Mouse (Mus musculus) common myeloid progenitor, adult 5-6 weeks (primary cell): ENCODE measurements around the gene Pak6. TPM values are rescaled to one million over a fixed set of nuclear protein-coding genes. Genes with fewer than 3 reads are reported as not detected.

Experiments used
- ATAC-seq: replicated peaks from 2 replicates; pipeline ENCODE4 v1.8.0; 2016; ENCODE audit warnings: low read depth, mild to moderate bottlenecking, moderate TSS enrichment, inconsistent platforms; ENCODE audit not compliant: poor library complexity, severe bottlenecking
- total RNA-seq: library from RNA; stranded (forward); fragments of 200-1000, 187-1606 nt; gene quantifications from 2 replicates; pipeline ENCODE4 v1.2.3, GENCODE M21; 2017

Gene Pak6
- total RNA-seq, 1 experiment from 2014 or later: 1.1 TPM

- peak; percentile 41 for ATAC-seq
Measured at GRCm38 (mm10) chr2:118723693-118724486, 60.8 kb downstream of the Pak6 start.

GRCm38 (mm10) chr2:118725511-118725910 is 62.4 kb downstream of the Pak6 start:
- ATAC-seq: no peak

GRCm38 (mm10) chr2:118726873-118727272 is 63.8 kb downstream of the Pak6 start:
- ATAC-seq: no peak

- no peak for ATAC-seq
Measured at GRCm38 (mm10) chr2:118727911-118728310, 64.8 kb downstream of the Pak6 start.

- ATAC-seq: peak; percentile 40
Measured at GRCm38 (mm10) chr2:118728337-118728736, 65.2 kb downstream of the Pak6 start, which contains the start of gene Plcb2. Gene Plcb2 (minus strand): TSS chr2:118728438.

- ATAC-seq: peak; percentile 48
Measured at GRCm38 (mm10) chr2:118729194-118729593, 66.1 kb downstream of the Pak6 start.

GRCm38 (mm10) chr2:118729816-118730621 is 66.9 kb downstream of the Pak6 start:
- ATAC-seq: no peak

- ATAC-seq: peak; percentile 63
Measured at GRCm38 (mm10) chr2:118730622-118730915, 67.5 kb downstream of the Pak6 start.

GRCm38 (mm10) chr2:118731981-118732380 is 68.9 kb downstream of the Pak6 start:
- ATAC-seq: no peak

GRCm38 (mm10) chr2:118733341-118733740 is 70.2 kb downstream of the Pak6 start:
- ATAC-seq: no peak

- no peak for ATAC-seq
Measured at GRCm38 (mm10) chr2:118740341-118740740, 77.2 kb downstream of the Pak6 start.

GRCm38 (mm10) chr2:118741183-118741582 is 78.1 kb downstream of the Pak6 start:
- no peak for ATAC-seq

GRCm38 (mm10) chr2:118743261-118743943 is 80.3 kb downstream of the Pak6 start:
- ATAC-seq: peak; percentile 40; the same call in 1 of the 2 replicates

GRCm38 (mm10) chr2:118744621-118745020 is 81.5 kb downstream of the Pak6 start:
- no peak; the same call in 1 of the 2 replicates for ATAC-seq

GRCm38 (mm10) chr2:118745232-118745884 is 82.3 kb downstream of the Pak6 start, which contains the start of gene Inafm2:
Gene Inafm2 (plus strand): TSS chr2:118745758.
- peak; percentile 79 for ATAC-seq

- no peak for ATAC-seq
Measured at GRCm38 (mm10) chr2:118745915-118746901, 83.1 kb downstream of the Pak6 start.

- no peak for ATAC-seq
Measured at GRCm38 (mm10) chr2:118747301-118747960, 84.3 kb downstream of the Pak6 start.
